Mouse (Mus musculus) T-cell, adult 66 days (primary cell): Measurements from ENCODE around the gene Ugt8a. TPM values are rescaled to one million over a fixed set of nuclear protein-coding genes. Genes with fewer than 3 reads are reported as not detected.

Source experiments
- total RNA-seq, 2 experiments: library from RNA; stranded (reverse); gene quantifications; 3 replicates in 1 of 2; 4 replicates in 1 of 2; pipeline ENCODE4 v1.2.4; 2023

Gene Ugt8a
- total RNA-seq: not detected

GRCm38 (mm10) chr3:125938092-125938755 is at the start of gene Ugt8a:
Gene Ugt8a (minus strand): TSS chr3:125938619.

